Mouse (Mus musculus): ENCODE measurements around the gene 4931428L18Rik. TPM values are rescaled to one million over a fixed set of nuclear protein-coding genes. Genes with fewer than 3 reads are reported as not detected.

The 4931428L18Rik gene
- polyA plus RNA-seq, 1 experiment from 2014 or later = not detected

GRCm38 (mm10) chr1:31165326-31166121, 57.0 kb downstream of the 4931428L18Rik start:
- H3K36me3 ChIP-seq (ENCODE audit: control insufficient read depth, insufficient read depth, low read length) = no peaks in the 10 kb centered on the region
- no peak overlapping the region for H3K27ac ChIP-seq (replicated peaks in 1 of 2; ENCODE audit: control insufficient read depth in 1 of 2, insufficient read depth in 1 of 2, low read depth in 2 of 2, low read length in 2 of 2)
- H3K4me2 ChIP-seq (ENCODE audit: low read length) = no peak overlapping the region
- H3K9ac ChIP-seq (ENCODE audit: low read length) = no peak overlapping the region
- no peaks in the 10 kb centered on the region for H3K27me3 ChIP-seq (ENCODE audit: control insufficient read depth, insufficient read depth, low read length)
- no peaks in the 10 kb centered on the region for H3K9me3 ChIP-seq (ENCODE audit: control insufficient read depth, low read length)
- no peak overlapping the region for H3K4me3 ChIP-seq (ENCODE audit: control insufficient read depth in 1 of 2, insufficient read depth in 1 of 2, low read depth in 1 of 2, low read length in 2 of 2)
- ATAC-seq (ENCODE audit: insufficient number of reproducible peaks, insufficient read depth, low FRiP score, low read depth) = no peak
- WGBS = 81% methylated on average over 7 of the region's 7 CpGs
- peaks cover 0 to 2% of the 10 kb centered on the region in 2 experiments; a peak in 1 of 4 replicates for H3K4me1 ChIP-seq (ENCODE audit: control insufficient read depth in 2 of 2, insufficient read depth in 2 of 2, low read length in 2 of 2)

- Histone ChIP-seq H3K27me3 (ENCODE audit: control insufficient read depth, insufficient read depth, low read length) (no peaks in the 10 kb centered on the region), H3K4me3 (ENCODE audit: control insufficient read depth in 1 of 2, insufficient read depth in 1 of 2, low read depth in 1 of 2, low read length in 2 of 2) (no peak overlapping the region), H3K9ac (ENCODE audit: low read length) (no peak overlapping the region), H3K4me2 (ENCODE audit: low read length) (peak overlapping the region; percentile 16), H3K36me3 (ENCODE audit: control insufficient read depth, insufficient read depth, low read length) (no peaks in the 10 kb centered on the region), H3K9me3 (ENCODE audit: control insufficient read depth, low read length) (no peaks in the 10 kb centered on the region), H3K4me1 (ENCODE audit: control insufficient read depth in 2 of 2, insufficient read depth in 2 of 2, low read length in 2 of 2) (peaks cover 0 to 2% of the 10 kb centered on the region in 2 experiments; a peak in 1 of 4 replicates), H3K27ac (replicated peaks in 1 of 2; ENCODE audit: control insufficient read depth in 1 of 2, insufficient read depth in 1 of 2, low read depth in 2 of 2, low read length in 2 of 2) (peak overlapping the region; percentile 28 to 37; a peak in 3 of 4 replicates)
- ATAC-seq (ENCODE audit: insufficient number of reproducible peaks, insufficient read depth, low FRiP score, low read depth) = no peak
- WGBS = 46% methylated on average over 18 of the region's 18 CpGs
Measured at GRCm38 (mm10) chr1:31164527-31165189, 57.8 kb downstream of the 4931428L18Rik start.

GRCm38 (mm10) chr1:31156884-31157283, 65.6 kb downstream of the 4931428L18Rik start:
- Histone ChIP-seq H3K4me1 (ENCODE audit: control insufficient read depth in 2 of 2, insufficient read depth in 2 of 2, low read length in 2 of 2) (no peaks in the 10 kb centered on the region), H3K9me3 (ENCODE audit: control insufficient read depth, low read length) (no peaks in the 10 kb centered on the region), H3K27me3 (ENCODE audit: control insufficient read depth, insufficient read depth, low read length) (no peaks in the 10 kb centered on the region), H3K4me2 (ENCODE audit: low read length) (no peak overlapping the region), H3K4me3 (ENCODE audit: control insufficient read depth in 1 of 2, insufficient read depth in 1 of 2, low read depth in 1 of 2, low read length in 2 of 2) (no peak overlapping the region), H3K36me3 (ENCODE audit: control insufficient read depth, insufficient read depth, low read length) (no peaks in the 10 kb centered on the region), H3K27ac (replicated peaks in 1 of 2; ENCODE audit: control insufficient read depth in 1 of 2, insufficient read depth in 1 of 2, low read depth in 2 of 2, low read length in 2 of 2) (no peak overlapping the region), H3K9ac (ENCODE audit: low read length) (no peak overlapping the region)
- WGBS = 57% methylated on average over 2 of the region's 2 CpGs
- ATAC-seq (ENCODE audit: insufficient number of reproducible peaks, insufficient read depth, low FRiP score, low read depth) = no peak

- WGBS = 45% methylated on average over 2 of the region's 2 CpGs
Measured at GRCm38 (mm10) chr1:31156185-31156584, 66.3 kb downstream of the 4931428L18Rik start.

GRCm38 (mm10) chr1:31153793-31154349, 68.6 kb downstream of the 4931428L18Rik start:
- Histone ChIP-seq H3K4me2 (ENCODE audit: low read length) (no peak overlapping the region), H3K4me1 (ENCODE audit: control insufficient read depth in 2 of 2, insufficient read depth in 2 of 2, low read length in 2 of 2) (peaks cover 0 to 6% of the 10 kb centered on the region in 2 experiments; a peak in 1 of 4 replicates), H3K9ac (ENCODE audit: low read length) (no peak overlapping the region), H3K4me3 (ENCODE audit: control insufficient read depth in 1 of 2, insufficient read depth in 1 of 2, low read depth in 1 of 2, low read length in 2 of 2) (no peak overlapping the region), H3K27ac (replicated peaks in 1 of 2; ENCODE audit: control insufficient read depth in 1 of 2, insufficient read depth in 1 of 2, low read depth in 2 of 2, low read length in 2 of 2) (no peak overlapping the region), H3K27me3 (ENCODE audit: control insufficient read depth, insufficient read depth, low read length) (no peaks in the 10 kb centered on the region), H3K36me3 (ENCODE audit: control insufficient read depth, insufficient read depth, low read length) (no peaks in the 10 kb centered on the region), H3K9me3 (ENCODE audit: control insufficient read depth, low read length) (no peaks in the 10 kb centered on the region)
- no peak for ATAC-seq (ENCODE audit: insufficient number of reproducible peaks, insufficient read depth, low FRiP score, low read depth)
- WGBS = 12% methylated on average over 7 of the region's 7 CpGs

More at GRCm38 (mm10) chr1:31156185-31156584, 66.3 kb downstream of the 4931428L18Rik start:
- no peak overlapping the region for H3K27ac ChIP-seq (replicated peaks in 1 of 2; ENCODE audit: control insufficient read depth in 1 of 2, insufficient read depth in 1 of 2, low read depth in 2 of 2, low read length in 2 of 2)
- H3K4me2 ChIP-seq (ENCODE audit: low read length) = no peak overlapping the region
- no peaks in the 10 kb centered on the region for H3K36me3 ChIP-seq (ENCODE audit: control insufficient read depth, insufficient read depth, low read length)
- H3K9me3 ChIP-seq (ENCODE audit: control insufficient read depth, low read length) = no peaks in the 10 kb centered on the region
- H3K4me1 ChIP-seq (ENCODE audit: control insufficient read depth in 2 of 2, insufficient read depth in 2 of 2, low read length in 2 of 2) = no peaks in the 10 kb centered on the region
- H3K9ac ChIP-seq (ENCODE audit: low read length) = no peak overlapping the region
- no peaks in the 10 kb centered on the region for H3K27me3 ChIP-seq (ENCODE audit: control insufficient read depth, insufficient read depth, low read length)
- no peak overlapping the region for H3K4me3 ChIP-seq (ENCODE audit: control insufficient read depth in 1 of 2, insufficient read depth in 1 of 2, low read depth in 1 of 2, low read length in 2 of 2)
- ATAC-seq (ENCODE audit: insufficient number of reproducible peaks, insufficient read depth, low FRiP score, low read depth) = no peak

- Histone ChIP-seq H3K27ac (replicated peaks in 1 of 2; ENCODE audit: control insufficient read depth in 1 of 2, insufficient read depth in 1 of 2, low read depth in 2 of 2, low read length in 2 of 2) (no peak overlapping the region), H3K4me3 (ENCODE audit: control insufficient read depth in 1 of 2, insufficient read depth in 1 of 2, low read depth in 1 of 2, low read length in 2 of 2) (no peak overlapping the region), H3K4me1 (ENCODE audit: control insufficient read depth in 2 of 2, insufficient read depth in 2 of 2, low read length in 2 of 2) (peaks cover 0 to 6% of the 10 kb centered on the region in 2 experiments; a peak in 1 of 4 replicates), H3K4me2 (ENCODE audit: low read length) (no peak overlapping the region), H3K9me3 (ENCODE audit: control insufficient read depth, low read length) (no peaks in the 10 kb centered on the region), H3K36me3 (ENCODE audit: control insufficient read depth, insufficient read depth, low read length) (no peaks in the 10 kb centered on the region), H3K9ac (ENCODE audit: low read length) (no peak overlapping the region), H3K27me3 (ENCODE audit: control insufficient read depth, insufficient read depth, low read length) (no peaks in the 10 kb centered on the region)
- no peak for ATAC-seq (ENCODE audit: insufficient number of reproducible peaks, insufficient read depth, low FRiP score, low read depth)
- 42% methylated on average over 2 of the region's 2 CpGs for WGBS
Measured at GRCm38 (mm10) chr1:31152799-31153426, 69.6 kb downstream of the 4931428L18Rik start.

- no peaks in the 10 kb centered on the region for H3K36me3 ChIP-seq (ENCODE audit: control insufficient read depth, insufficient read depth, low read length)
- no peak overlapping the region for H3K4me2 ChIP-seq (ENCODE audit: low read length)
- no peaks in the 10 kb centered on the region for H3K27me3 ChIP-seq (ENCODE audit: control insufficient read depth, insufficient read depth, low read length)
- H3K9me3 ChIP-seq (ENCODE audit: control insufficient read depth, low read length) = no peaks in the 10 kb centered on the region
- no peak for ATAC-seq (ENCODE audit: insufficient number of reproducible peaks, insufficient read depth, low FRiP score, low read depth)
- H3K27ac ChIP-seq (replicated peaks in 1 of 2; ENCODE audit: control insufficient read depth in 1 of 2, insufficient read depth in 1 of 2, low read depth in 2 of 2, low read length in 2 of 2) = no peak overlapping the region
- 64% methylated on average over 3 of the region's 3 CpGs for WGBS
- no peak overlapping the region for H3K9ac ChIP-seq (ENCODE audit: low read length)
- H3K4me1 ChIP-seq (ENCODE audit: control insufficient read depth in 2 of 2, insufficient read depth in 2 of 2, low read length in 2 of 2) = peaks cover 0 to 6% of the 10 kb centered on the region in 2 experiments; a peak in 1 of 4 replicates
- H3K4me3 ChIP-seq (ENCODE audit: control insufficient read depth in 1 of 2, insufficient read depth in 1 of 2, low read depth in 1 of 2, low read length in 2 of 2) = no peak overlapping the region
Measured at GRCm38 (mm10) chr1:31150546-31150945, 71.9 kb downstream of the 4931428L18Rik start.
